Mouse (Mus musculus) myocyte (in vitro differentiated cells): ENCODE measurements around the gene Lax1.

Source experiments
- CEBPB ChIP-seq: IDR thresholded peaks from 2 replicates; pipeline ENCODE4 v1.6.1; 2011; ENCODE audit warnings: mild to moderate bottlenecking, moderate library complexity; ENCODE audit not compliant: poor library complexity, insufficient read depth, severe bottlenecking
- E2F4 ChIP-seq: IDR thresholded peaks from one replicate; pipeline ENCODE4 v1.6.1; 2011; ENCODE audit warnings: mild to moderate bottlenecking, control low read depth, moderate library complexity; ENCODE audit not compliant: insufficient read depth
- MAX ChIP-seq: IDR thresholded peaks from one replicate; pipeline ENCODE4 v1.6.1; 2011; ENCODE audit warnings: low read depth, mild to moderate bottlenecking, control low read depth
- MYOD1 ChIP-seq, 3 experiments: IDR thresholded peaks; one replicate each; pipeline ENCODE4 v1.6.1; 2011; ENCODE audit warnings: control low read depth in 2 of 3, low read depth in 2 of 3, mild to moderate bottlenecking in 2 of 3, moderate library complexity in 1 of 3; ENCODE audit not compliant: insufficient read length in 2 of 3, control insufficient read depth in 1 of 3
- POLR2A ChIP-seq: IDR thresholded peaks from one replicate; pipeline ENCODE4 v1.6.1; 2011; ENCODE audit warnings: low read depth, mild to moderate bottlenecking, control low read depth, moderate library complexity; ENCODE audit not compliant: insufficient read length
- TCF3 ChIP-seq: IDR thresholded peaks from one replicate; pipeline ENCODE4 v1.6.1; 2011; ENCODE audit warnings: low read depth, control low read depth; ENCODE audit not compliant: insufficient read length
- USF1 ChIP-seq: IDR thresholded peaks from one replicate; pipeline ENCODE4 v1.6.1; 2011; ENCODE audit warnings: low read depth, mild to moderate bottlenecking, control low read depth, moderate library complexity

DNA sequence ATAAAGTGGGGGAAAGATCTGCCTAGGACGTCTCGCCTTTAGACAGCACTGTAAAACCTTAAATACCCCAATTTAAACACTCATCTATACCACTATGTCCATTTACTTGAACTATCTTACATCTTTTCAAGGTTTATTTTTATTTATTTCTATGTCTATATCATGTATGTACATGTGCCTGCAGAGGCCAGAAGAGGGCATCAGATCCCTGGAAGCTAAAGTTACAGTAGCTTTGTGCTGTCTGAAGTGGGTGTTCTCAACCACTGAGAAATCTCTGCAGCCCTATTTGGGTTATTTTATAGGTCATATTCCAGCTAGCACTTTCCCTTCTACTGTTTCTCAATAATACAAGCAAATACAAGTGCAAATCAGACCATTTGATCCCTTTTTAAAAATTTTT lies 57.7 kb downstream of the Lax1 start:
- TF ChIP-seq USF1 (no peak), POLR2A (no peak), MAX (no peak), E2F4 (no peak), MYOD1 (IDR thresholded peaks at IDR 0.05; ENCODE audit: control insufficient read depth in 1 of 3, insufficient read length in 2 of 3, low read depth in 2 of 3) (no peak), CEBPB (no peak), TCF3 (no peak)
